Mouse (Mus musculus): Measurements from ENCODE around the gene Olfr551. TPM values are rescaled to one million over a fixed set of nuclear protein-coding genes. Genes with fewer than 3 reads are reported as not detected.

Gene Olfr551
- not detected in 4 replicates for total RNA-seq (2023)

GRCm38 (mm10) chr7:102591786-102592185, at the start of gene Olfr551:
Olfr551 (minus strand) TSS chr7:102591886.

GRCm38 (mm10) chr7:102638132-102638531, 46.4 kb upstream of the Olfr551 start, which contains the start of gene Olfr554:
Olfr554 (plus strand) TSS chr7:102638432.

GRCm38 (mm10) chr7:102618118-102618517, 26.4 kb upstream of the Olfr551 start, which contains the start of gene Olfr553:
Olfr553 (minus strand) TSS chr7:102618218.

GRCm38 (mm10) chr7:102597378-102598031, 5.8 kb upstream of the Olfr551 start, which contains the start of gene Olfr552:
Olfr552 (plus strand) TSS chr7:102597770.

GRCm38 (mm10) chr7:102571142-102571541, 20.5 kb downstream of the Olfr551 start, which contains the start of gene Olfr550:
Olfr550 (plus strand) TSS chr7:102571442.

GRCm38 (mm10) chr7:102564999-102565997, 26.4 kb downstream of the Olfr551 start, which contains the start of gene Trim21:
Trim21 (minus strand) TSS chr7:102565486.

GRCm38 (mm10) chr7:102549570-102549969, 42.1 kb downstream of the Olfr551 start, which contains the start of gene Olfr549:
Olfr549 (plus strand) TSS chr7:102549870.

GRCm38 (mm10) chr7:102540596-102540995, 51.1 kb downstream of the Olfr551 start, which contains the start of gene Olfr548-ps1:
Olfr548-ps1 (plus strand) TSS chr7:102540896.

GRCm38 (mm10) chr7:102534449-102534848, 57.2 kb downstream of the Olfr551 start, which contains the start of gene Olfr547:
Olfr547 (plus strand) TSS chr7:102534749.

Other genes with a start within 250 kb of the Olfr551 start
- 39.8 to 52.1 TPM (median 45.3 TPM) in 4 replicates for gene Rrm1, start 150.2 kb downstream of the Olfr551 start, total RNA-seq (2023)
- not detected in 4 replicates for gene Olfr543, start 110.2 kb downstream of the Olfr551 start, total RNA-seq (2023)
- not detected in 4 replicates for gene Olfr544, start 103.6 kb downstream of the Olfr551 start, total RNA-seq (2023)
- gene Olfr545, start 92.3 kb downstream of the Olfr551 start, total RNA-seq (2023): not detected in 4 replicates
- gene Olfr547, start 57.1 kb downstream of the Olfr551 start, total RNA-seq (2023): not detected in 4 replicates
- not detected in 4 replicates for gene Olfr548-ps1, start 51.0 kb downstream of the Olfr551 start, total RNA-seq (2023)
- not detected in 4 replicates for gene Olfr549, start 42.0 kb downstream of the Olfr551 start, total RNA-seq (2023)
- gene Trim21, start 26.4 kb downstream of the Olfr551 start, total RNA-seq (2023): 32.2 to 40.5 TPM (median 36.2 TPM) in 4 replicates
- gene Olfr550, start 20.4 kb downstream of the Olfr551 start, total RNA-seq (2023): not detected in 4 replicates
- not detected in 4 replicates for gene Olfr552, start 5.9 kb upstream of the Olfr551 start, total RNA-seq (2023)
- gene Olfr553, start 26.3 kb upstream of the Olfr551 start, total RNA-seq (2023): not detected in 4 replicates
- gene Olfr554, start 46.5 kb upstream of the Olfr551 start, total RNA-seq (2023): not detected in 4 replicates
- not detected in 4 replicates for gene Olfr555, start 66.9 kb upstream of the Olfr551 start, total RNA-seq (2023)
- gene Olfr556, start 73.0 kb upstream of the Olfr551 start, total RNA-seq (2023): not detected in 4 replicates
- 11.7 to 17.4 TPM (median 15.2 TPM) in 4 replicates for gene Trim68, start 95.4 kb upstream of the Olfr551 start, total RNA-seq (2023)
- gene Olfr557, start 104.0 kb upstream of the Olfr551 start, total RNA-seq (2023): not detected in 4 replicates
- gene Olfr558, start 110.3 kb upstream of the Olfr551 start, total RNA-seq (2023): not detected in 4 replicates
- not detected in 4 replicates for gene Olfr33, start 127.2 kb upstream of the Olfr551 start, total RNA-seq (2023)
- gene Olfr559, start 135.6 kb upstream of the Olfr551 start, total RNA-seq (2023): not detected in 4 replicates
- not detected in 4 replicates for gene Olfr560, start 167.5 kb upstream of the Olfr551 start, total RNA-seq (2023)
- not detected in 4 replicates for gene Olfr78, start 167.6 kb upstream of the Olfr551 start, total RNA-seq (2023)
- gene Olfr561, start 179.3 kb upstream of the Olfr551 start, total RNA-seq (2023): not detected in 4 replicates
- gene Olfr564, start 211.6 kb upstream of the Olfr551 start, total RNA-seq (2023): not detected in 4 replicates

Data from B cell, adult 62 days (primary cell).